Mouse (Mus musculus) heart, embryonic 11.5 days (tissue): ENCODE data around the gene Igtp. TPM values are rescaled to one million over a fixed set of nuclear protein-coding genes. Genes with fewer than 3 reads are reported as not detected.
A peak's percentile ranks its signal among the peaks of the same experiment; 100 is the strongest.
"Not testable (repeated sequence)": the region's sequence is repeated elsewhere in the genome, so short reads cannot be mapped to it uniquely, and the experiment has no call there.

Experiments used
- ATAC-seq: fragments of 200-750 bp; cut with Nextera tagmentation; replicated peaks from 2 replicates; pipeline ENCODE4 v1.8.0; 2017; ENCODE audit warnings: moderate library complexity; ENCODE audit not compliant: insufficient number of reproducible peaks, low FRiP score, low TSS enrichment
- H3K27ac ChIP-seq: fragments of 300-500 bp; sonication (generic); 2 replicates; pipeline ENCODE4 v1.5.1; 2014; ENCODE audit warnings: mild to moderate bottlenecking, low read depth, low read length
- H3K27me3 ChIP-seq: fragments of 300-500 bp; sonication (generic); 2 replicates; pipeline ENCODE4 v1.6.1; 2014; ENCODE audit warnings: mild to moderate bottlenecking, low read length, mixed read lengths; ENCODE audit not compliant: control insufficient read depth, insufficient read depth
- H3K36me3 ChIP-seq: fragments of 300-500 bp; sonication (generic); 2 replicates; pipeline ENCODE4 v1.6.1; 2014; ENCODE audit warnings: mild to moderate bottlenecking, low read length, moderate library complexity, mixed read lengths; ENCODE audit not compliant: control insufficient read depth, insufficient read depth
- H3K4me1 ChIP-seq: fragments of 300-500 bp; sonication (generic); 2 replicates; pipeline ENCODE4 v1.6.1; 2014; ENCODE audit warnings: low read length; ENCODE audit not compliant: control insufficient read depth, insufficient read depth
- H3K4me2 ChIP-seq: fragments of 300-500 bp; sonication (generic); 2 replicates; pipeline ENCODE4 v1.6.1; 2014; ENCODE audit warnings: mild to moderate bottlenecking, moderate library complexity
- H3K4me3 ChIP-seq: fragments of 300-500 bp; sonication (generic); 2 replicates; pipeline ENCODE4 v1.5.1; 2014; ENCODE audit warnings: low read depth, low read length
- H3K9ac ChIP-seq: fragments of 300-500 bp; sonication (generic); 2 replicates; pipeline ENCODE4 v1.6.1; 2014; ENCODE audit warnings: mild to moderate bottlenecking, low read depth, low read length, moderate library complexity
- H3K9me3 ChIP-seq: fragments of 300-500 bp; sonication (generic); replicated peaks from 2 replicates; pipeline ENCODE4 v1.6.1; 2016; ENCODE audit warnings: low read length; ENCODE audit not compliant: control insufficient read depth
- WGBS: fragments of 180-500 bp; shearing (Covaris S2); extraction: QIAGEN DNeasy Blood & Tissue Kit; methylation state at CpG from one replicate; pipeline ENCODE4 v1.1.7; 2014; ENCODE audit not compliant: insufficient replicate concordance; 5-methylcytosine and 5-hydroxymethylcytosine counted together
- polyA plus RNA-seq: library from polyadenylated mRNA; unstranded; fragments of >200 nt; fragmentation: Nextera tagmentation; extraction: Ambion mirVana; gene quantifications from 2 replicates; pipeline ENCODE4 v1.2.1, GENCODE M21; 2014

The Igtp gene
- polyA plus RNA-seq, 1 experiment from 2014 or later = 5.3 TPM

- ATAC-seq, H3K4me3 ChIP-seq, H3K9ac ChIP-seq, H3K27ac ChIP-seq, H3K27me3 ChIP-seq, H3K4me2 ChIP-seq, H3K4me1 ChIP-seq, H3K9me3 ChIP-seq, H3K36me3 ChIP-seq: not testable (repeated sequence)
- 84% methylated on average over 3 of the region's 3 CpGs for WGBS
Measured at GRCm38 (mm10) chr11:58234551-58234950, 35.2 kb downstream of the Igtp start.

- peaks cover 3% of the 10 kb centered on the region; the same call in 1 of the 2 replicates for H3K4me1 ChIP-seq
- H3K9me3 ChIP-seq = no peaks in the 10 kb centered on the region
- 9% methylated on average over 6 of the region's 6 CpGs for WGBS
- H3K36me3 ChIP-seq = no peaks in the 10 kb centered on the region
- H3K4me3 ChIP-seq = no peak overlapping the region
- no peak overlapping the region for H3K4me2 ChIP-seq
- no peak overlapping the region for H3K9ac ChIP-seq
- H3K27me3 ChIP-seq = no peaks in the 10 kb centered on the region
- no peak overlapping the region for H3K27ac ChIP-seq
- ATAC-seq = no peak
Measured at GRCm38 (mm10) chr11:58235152-58235551, 35.8 kb downstream of the Igtp start.

- Histone ChIP-seq H3K27ac (no peak overlapping the region), H3K36me3 (no peaks in the 10 kb centered on the region), H3K9me3 (no peaks in the 10 kb centered on the region), H3K9ac (peak overlapping the region; percentile 39; the same call in 1 of the 2 replicates), H3K4me1 (peaks cover 3% of the 10 kb centered on the region; the same call in 1 of the 2 replicates), H3K4me3 (peak overlapping the region; percentile 47), H3K27me3 (no peaks in the 10 kb centered on the region), H3K4me2 (peak overlapping the region; percentile 86)
- WGBS = 3% methylated on average over 37 of the region's 37 CpGs
- peak; percentile 84 for ATAC-seq
Measured at GRCm38 (mm10) chr11:58238840-58239791, 39.8 kb downstream of the Igtp start.

GRCm38 (mm10) chr11:58247294-58247693, 47.9 kb downstream of the Igtp start:
- Histone ChIP-seq H3K36me3 (no peaks in the 10 kb centered on the region), H3K4me3 (no peak overlapping the region), H3K9ac (no peak overlapping the region), H3K27ac (no peak overlapping the region), H3K27me3 (no peaks in the 10 kb centered on the region), H3K4me1 (no peaks in the 10 kb centered on the region), H3K4me2 (no peak overlapping the region), H3K9me3 (no peaks in the 10 kb centered on the region)
- 44% methylated on average over 4 of the region's 4 CpGs for WGBS
- ATAC-seq = no peak

GRCm38 (mm10) chr11:58249203-58249981, 50.0 kb downstream of the Igtp start:
- H3K36me3 ChIP-seq = no peaks in the 10 kb centered on the region
- no peak overlapping the region for H3K9ac ChIP-seq
- no peak for ATAC-seq
- H3K4me2 ChIP-seq = no peak overlapping the region
- no peaks in the 10 kb centered on the region for H3K27me3 ChIP-seq
- no peaks in the 10 kb centered on the region for H3K9me3 ChIP-seq
- no peak overlapping the region for H3K27ac ChIP-seq
- WGBS = 69% methylated on average over 7 of the region's 7 CpGs
- H3K4me1 ChIP-seq = no peaks in the 10 kb centered on the region
- no peak overlapping the region for H3K4me3 ChIP-seq

GRCm38 (mm10) chr11:58250550-58250949, 51.2 kb downstream of the Igtp start:
- Histone ChIP-seq H3K27me3 (no peaks in the 10 kb centered on the region), H3K36me3 (no peaks in the 10 kb centered on the region), H3K27ac (no peak overlapping the region), H3K4me1 (no peaks in the 10 kb centered on the region), H3K9me3 (no peaks in the 10 kb centered on the region), H3K4me2 (no peak overlapping the region), H3K4me3 (no peak overlapping the region), H3K9ac (no peak overlapping the region)
- WGBS = 78% methylated on average over 5 of the region's 5 CpGs
- ATAC-seq = no peak

GRCm38 (mm10) chr11:58254411-58254810, 55.1 kb downstream of the Igtp start:
- Histone ChIP-seq H3K27ac (no peak overlapping the region), H3K27me3 (no peaks in the 10 kb centered on the region), H3K36me3 (no peaks in the 10 kb centered on the region), H3K9ac (no peak overlapping the region), H3K9me3 (no peaks in the 10 kb centered on the region), H3K4me3 (no peak overlapping the region), H3K4me2 (no peak overlapping the region), H3K4me1 (no peaks in the 10 kb centered on the region)
- 80% methylated on average over 3 of the region's 3 CpGs for WGBS
- ATAC-seq = no peak
